Mouse (Mus musculus) fat pad, adult 2 months (tissue): Measurements from ENCODE around the gene Myo19.
"Not testable (repeated sequence)": the region's sequence is repeated elsewhere in the genome, so short reads cannot be mapped to it uniquely, and the experiment has no call there.

Source experiments
- DNase-seq: peaks from one replicate; pipeline ENCODE4 v3.0.0-alpha.2; 2011; ENCODE audit warnings: low read depth, low spot score; ENCODE audit errors: extremely low read depth

Myo19 gene

GRCm38 (mm10) chr11:84879772-84880464 lies at the start of gene Myo19, which contains the start of gene Pigw:
Myo19 (plus strand) TSS chr11:84880148.
Pigw (minus strand) TSS chr11:84880285.
- DNase-seq = no peak

GRCm38 (mm10) chr11:84839330-84839729 lies 40.6 kb upstream of the Myo19 start:
- DNase-seq = no peak

DNA sequence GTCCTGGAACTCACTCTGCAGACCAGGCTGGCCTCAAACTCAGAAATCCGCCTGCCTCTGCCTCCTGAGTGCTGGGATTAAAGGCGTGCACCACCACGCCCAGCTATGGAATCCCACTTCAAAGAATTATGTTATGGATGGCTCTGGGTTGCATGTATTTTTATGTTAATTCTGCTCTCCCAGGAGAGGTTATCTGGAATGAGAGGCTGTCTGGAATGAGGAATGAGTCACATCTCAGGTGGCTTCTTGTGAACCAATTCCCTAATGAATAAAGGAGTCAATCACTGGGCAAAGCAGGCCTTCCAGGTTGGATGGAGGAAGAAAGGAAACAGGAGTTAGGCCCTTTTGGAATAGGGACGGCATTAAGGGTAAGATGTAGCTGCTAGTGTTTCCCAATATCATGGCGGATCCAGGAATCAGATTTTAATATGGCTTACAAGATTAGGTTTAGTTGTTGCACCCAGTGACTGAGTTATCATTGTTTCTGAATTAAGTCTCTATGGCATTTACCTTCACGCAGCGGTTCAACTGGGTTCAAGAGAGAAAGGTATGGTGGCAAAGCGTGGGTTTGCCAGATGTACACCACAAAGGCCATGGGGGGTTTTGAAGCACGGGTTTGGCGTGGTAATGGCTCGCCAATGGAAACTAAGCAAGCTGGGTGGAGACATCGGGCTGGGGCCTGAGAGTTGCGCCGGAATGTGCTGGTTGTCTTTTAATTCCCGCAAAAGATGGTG lies 33.0 kb upstream of the Myo19 start:
- no peak for DNase-seq

GRCm38 (mm10) chr11:84847475-84848090 lies 32.4 kb upstream of the Myo19 start:
- no peak for DNase-seq

DNA sequence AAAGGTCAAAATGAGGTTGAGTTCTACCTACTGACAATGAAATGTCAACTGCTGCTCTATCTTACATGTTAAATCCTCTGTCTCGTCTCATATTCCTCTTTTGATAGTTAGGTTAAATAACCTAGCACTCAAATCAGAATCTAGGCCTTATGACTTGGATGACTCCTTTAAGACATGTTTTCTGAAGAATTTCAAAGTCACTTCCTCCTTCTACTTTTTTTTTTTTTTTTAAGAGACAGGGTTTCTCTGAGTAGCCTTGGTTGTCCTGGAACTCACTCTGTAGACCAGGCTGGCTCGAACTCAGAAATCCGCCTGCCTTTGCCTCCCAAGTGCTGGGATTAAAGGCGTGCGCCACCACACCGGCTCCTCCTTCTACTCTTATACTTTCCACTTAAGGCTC lies 24.7 kb upstream of the Myo19 start:
- no peak for DNase-seq

DNA sequence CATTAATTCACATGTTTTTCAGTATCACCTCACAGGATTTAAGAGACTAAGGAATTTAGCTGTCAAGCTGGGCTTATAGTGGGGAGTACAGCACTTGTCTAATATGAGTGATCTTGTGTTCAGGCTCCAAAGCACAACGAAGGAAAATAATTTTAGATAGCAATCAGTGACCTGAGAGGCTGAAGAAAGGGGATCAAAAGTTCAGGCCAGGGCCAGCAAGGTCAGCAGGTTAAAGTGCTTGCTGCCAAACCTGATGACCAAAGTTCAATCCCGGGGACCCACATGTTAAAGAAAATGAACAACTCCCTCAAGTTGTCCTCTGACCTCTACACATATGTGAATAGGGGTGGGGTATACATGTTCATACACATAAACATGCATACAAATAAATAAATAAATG lies 14.7 kb upstream of the Myo19 start:
- no peak for DNase-seq

DNA sequence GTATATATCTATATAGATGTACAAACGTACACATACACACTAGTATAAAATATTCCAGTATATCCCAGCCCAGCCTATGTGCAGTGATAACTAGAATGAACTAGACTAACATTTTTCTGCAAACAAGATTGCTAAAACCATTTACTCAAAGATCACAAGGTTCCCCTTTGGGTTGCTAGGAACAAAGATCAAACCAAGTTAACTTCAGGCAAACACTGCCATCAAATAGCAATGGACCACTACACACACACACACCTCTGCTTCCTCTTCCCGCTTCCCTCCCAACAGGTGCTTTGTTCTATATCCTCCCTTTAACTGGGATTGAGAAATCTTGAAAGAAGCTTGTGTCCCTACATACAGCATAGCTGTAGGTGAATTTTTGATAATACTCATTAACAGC lies 12.4 kb upstream of the Myo19 start:
- DNase-seq = no peak

GRCm38 (mm10) chr11:84868786-84869259 lies 11.1 kb upstream of the Myo19 start:
- no peak for DNase-seq

DNA sequence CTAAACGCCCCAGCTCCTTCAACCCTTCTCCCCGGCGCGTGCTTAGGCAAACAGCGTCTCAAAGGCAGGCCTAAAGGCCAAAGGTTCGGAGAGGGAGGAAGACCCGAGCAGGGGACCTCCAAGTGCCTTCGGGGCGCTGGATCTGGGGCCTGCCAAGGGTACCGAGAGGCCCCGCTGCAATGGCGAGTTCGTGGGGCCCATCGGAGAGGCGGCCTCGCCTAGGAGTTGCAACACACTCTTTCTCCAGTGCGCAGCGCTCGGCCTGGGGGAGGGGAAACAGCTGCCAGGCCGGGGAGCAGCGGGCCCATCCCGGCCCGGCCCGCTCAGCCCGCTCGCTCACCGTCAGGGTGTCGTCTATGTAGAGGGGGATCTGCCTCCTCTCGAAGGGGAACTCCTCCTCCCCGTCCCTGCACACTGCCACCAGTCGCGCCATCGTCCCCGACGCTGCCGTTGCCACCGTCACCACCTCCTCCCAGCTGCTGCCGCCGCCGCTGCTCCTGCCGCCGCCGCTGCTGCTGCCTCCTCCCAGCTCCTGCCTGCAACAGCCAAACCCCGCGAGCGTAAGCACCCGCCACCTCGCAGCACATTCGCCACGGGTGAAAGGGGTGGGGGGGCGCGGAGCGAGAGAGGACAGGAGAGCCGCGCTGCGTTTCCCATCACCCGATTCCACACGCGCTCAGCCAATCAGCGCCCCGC lies 10.3 kb upstream of the Myo19 start:
- no peak for DNase-seq

DNA sequence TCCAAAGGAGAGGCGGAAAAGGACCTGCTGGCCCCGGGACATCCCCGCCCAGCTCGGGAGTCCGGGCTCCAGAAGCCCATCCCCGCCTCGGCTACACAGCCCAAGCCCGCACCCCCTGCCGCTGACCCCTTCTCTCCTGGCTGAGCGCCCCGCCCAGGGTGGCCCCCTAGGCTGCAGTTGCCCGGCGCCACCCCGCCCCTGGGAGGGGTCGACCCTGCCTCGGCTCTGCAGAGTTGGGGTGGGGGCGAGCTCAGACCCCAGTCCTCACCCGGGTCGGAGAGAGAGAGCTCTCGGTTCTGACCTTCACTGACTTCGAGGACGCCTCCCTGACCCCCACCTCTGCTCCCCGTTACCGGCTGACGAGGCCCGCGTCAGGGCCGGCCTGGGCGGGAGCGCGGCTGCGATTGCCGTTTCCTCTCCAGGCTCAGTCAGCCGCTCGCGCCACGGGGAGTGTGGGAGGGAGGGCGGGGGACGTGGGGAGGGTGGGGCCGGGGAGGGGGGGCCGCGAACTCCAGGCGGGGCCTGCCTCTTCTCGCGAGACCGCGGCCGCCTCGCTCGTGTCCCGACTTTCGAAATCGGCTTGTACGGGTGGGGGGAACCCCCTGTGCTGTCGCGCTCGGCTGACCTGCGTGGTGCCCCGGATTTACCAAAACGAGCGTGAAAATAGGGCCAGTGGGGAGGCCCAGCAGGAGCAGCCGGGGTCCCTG lies 9.5 kb upstream of the Myo19 start, which contains the start of gene Ggnbp2:
TSS of gene Ggnbp2 (minus strand) at position 481 of the 707 bp plus-strand sequence.
- DNase-seq = no peak

GRCm38 (mm10) chr11:84871046-84871445 lies 8.9 kb upstream of the Myo19 start:
- no peak for DNase-seq

GRCm38 (mm10) chr11:84871548-84872069 lies 8.3 kb upstream of the Myo19 start:
- no peak for DNase-seq

- DNase-seq = no peak
These were observed 6.7 kb upstream of the Myo19 start for GRCm38 (mm10) chr11:84873042-84873833.

DNA sequence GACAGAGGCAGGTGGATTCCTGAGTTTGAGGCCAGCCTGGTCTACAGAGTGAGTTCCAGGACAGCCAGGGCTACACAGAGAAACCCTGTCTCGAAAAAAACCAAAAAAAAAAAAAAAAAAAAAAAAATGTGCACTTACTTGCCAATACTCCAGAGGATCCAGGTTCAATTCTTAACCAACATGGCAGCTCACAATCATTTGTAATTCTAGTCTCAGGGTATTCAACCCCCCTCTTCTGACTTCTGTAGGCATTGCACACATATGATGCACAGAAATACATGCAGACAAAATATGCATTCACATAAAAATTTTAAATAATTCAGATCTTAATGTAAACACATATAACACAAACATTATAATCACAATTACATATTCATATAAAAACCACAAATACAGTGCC lies 3.9 kb upstream of the Myo19 start:
- not testable (repeated sequence) for DNase-seq

DNA sequence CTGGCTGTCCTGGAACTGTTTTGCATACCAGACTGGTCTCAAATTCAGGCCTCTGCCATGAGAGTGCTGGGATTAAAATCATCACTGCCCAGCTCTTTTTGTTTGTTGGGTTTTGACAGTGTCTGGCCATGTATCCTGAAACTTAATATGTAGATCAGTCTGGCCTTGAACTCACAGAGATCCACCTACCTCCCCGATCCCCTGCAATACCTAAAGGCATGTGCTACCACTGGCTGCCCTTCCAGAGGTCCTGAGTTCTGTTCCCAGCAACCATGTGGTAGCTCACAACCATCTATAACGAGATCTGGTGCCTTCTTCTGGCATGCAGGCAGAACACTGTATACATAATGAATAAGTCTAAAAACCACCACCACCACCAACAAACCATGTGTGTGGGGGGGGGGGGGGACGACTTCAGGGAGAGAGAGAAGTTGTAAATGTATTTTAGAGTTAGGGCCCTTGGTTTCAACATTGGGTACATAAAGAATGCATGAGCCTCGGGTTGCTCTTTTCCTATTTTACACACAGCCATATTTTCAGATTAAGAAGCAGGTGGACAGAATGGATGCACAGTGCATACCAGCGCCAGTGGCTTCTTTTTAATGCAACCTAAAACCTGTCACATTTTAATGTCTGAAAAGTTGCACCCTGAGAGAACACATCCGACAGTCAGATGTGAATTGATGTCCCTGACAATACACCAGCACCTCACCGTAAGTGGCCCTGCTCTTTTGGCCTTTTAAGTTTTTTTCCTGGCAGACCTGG lies 759 bp upstream of the Myo19 start:
- DNase-seq = no peak

- no peak for DNase-seq
These were observed 565 bp downstream of the Myo19 start for GRCm38 (mm10) chr11:84880465-84880961.

DNA sequence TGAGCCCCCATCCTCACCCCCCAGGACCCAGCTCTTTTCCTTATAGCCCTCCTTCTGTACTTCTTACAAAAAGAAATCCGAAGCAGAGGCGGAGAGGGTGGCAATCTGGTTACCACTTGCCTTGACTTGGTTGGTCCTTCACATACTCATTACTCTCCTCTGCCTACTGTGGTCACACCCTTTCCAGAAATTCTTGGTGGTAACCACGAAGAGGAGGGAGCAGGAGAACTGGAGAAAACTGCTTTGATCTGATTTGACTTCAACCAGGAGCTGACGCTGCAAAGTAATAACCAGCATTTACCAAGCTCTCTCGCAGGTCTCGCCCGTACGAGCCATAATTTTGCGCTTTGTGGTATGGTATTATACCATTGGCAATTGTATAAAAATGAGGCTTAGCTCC lies 1.0 kb downstream of the Myo19 start:
- DNase-seq = no peak

GRCm38 (mm10) chr11:84882346-84882745 lies 2.4 kb downstream of the Myo19 start:
- DNase-seq = no peak

- no peak for DNase-seq
These were observed 5.3 kb downstream of the Myo19 start for GRCm38 (mm10) chr11:84885238-84885637.
